Mouse (Mus musculus) spleen, adult 2 months (tissue): Measurements from ENCODE around the gene Mep1a.

Source experiments
- CTCF ChIP-seq: fragments of 200-500 bp; IDR thresholded peaks from 2 replicates; pipeline ENCODE4 v1.5.1; 2011; ENCODE audit warnings: mild to moderate bottlenecking, inconsistent platforms; ENCODE audit not compliant: insufficient read depth, insufficient read length, insufficient replicate concordance; ENCODE audit errors: extremely low read depth
- POLR2A ChIP-seq: fragments of 200-500 bp; IDR thresholded peaks from 2 replicates; pipeline ENCODE4 v1.6.1; 2011; ENCODE audit warnings: low read depth, low read length, inconsistent platforms

GRCm38 (mm10) chr17:43502592-43502991 lies at the start of gene Mep1a:
- TF ChIP-seq CTCF, result no peak
- no peak for TF ChIP-seq POLR2A
